In genomic region chr10:80532783-80533182, GRCm38 (mm10) we compare ENCODE assay signal across 17 mouse cellular contexts. TPM values are rescaled to one million over a fixed set of nuclear protein-coding genes. Genes with fewer than 3 reads are reported as not detected.
"Had no signal": no experiment of that assay in that cellular context is flagged by ENCODE, and none has a peak within 500 bp of the region (broad histone marks: within the 10 kb centered on the region; RNA-seq: fewer than 3 reads in every experiment).

No protein-coding gene starts in this region.

- H3K4me3 ChIP-seq: intestine, embryonic 15.5 days; layer of hippocampus, adult 2 months; limb, embryonic 13.5 days; midbrain, embryonic 10.5 days; myocyte; neural tube, embryonic 15.5 days had no signal

- H3K9me3 ChIP-seq: intestine, embryonic 15.5 days; limb, embryonic 13.5 days; midbrain, embryonic 10.5 days; neural tube, embryonic 15.5 days had no signal

- H3K36me3 ChIP-seq: intestine, embryonic 15.5 days; limb, embryonic 13.5 days; midbrain, embryonic 10.5 days; neural tube, embryonic 15.5 days had no signal

- DNase-seq: kidney, adult 18-20 months; kidney, postnatal 10 days; kidney, postnatal 4 days; left cerebral cortex, postnatal 4 days; lung, adult 18-20 months; midbrain, embryonic 14.5 days; right cerebral cortex, adult 18-20 months; right cerebral cortex, postnatal 25 days had no signal

- H3K4me2 ChIP-seq: intestine, embryonic 15.5 days; limb, embryonic 13.5 days; neural tube, embryonic 15.5 days had no signal

- H3K9ac ChIP-seq: intestine, embryonic 15.5 days; limb, embryonic 13.5 days; neural tube, embryonic 15.5 days had no signal

- H3K27ac ChIP-seq: intestine, embryonic 15.5 days; layer of hippocampus, adult 2 months; limb, embryonic 13.5 days; midbrain, embryonic 10.5 days; neural tube, embryonic 15.5 days had no signal

RNA-seq across cellular contexts. Expression of gene Atp8b3, which starts 6.1 kb away (rescaled TPM):
- polyA plus RNA-seq: small intestine, adult 2 months had no signal

RNA-seq across cellular contexts. Expression of gene Onecut3, which starts 38.1 kb away (rescaled TPM):
- total RNA-seq: layer of hippocampus, adult 2 months had no signal
- polyA plus RNA-seq: kidney, embryonic 14.5 days; limb, embryonic 13.5 days; lung, embryonic 16.5 days; myocyte had no signal
